ENCODE assay signal across 27 mouse cellular contexts in genomic region chr7:141550464-141550863, GRCm38 (mm10). TPM values are rescaled to one million over a fixed set of nuclear protein-coding genes. Genes with fewer than 3 reads are reported as not detected.
DNase-seq lines count a peak whose midpoint lies in the region; ATAC-seq lines count a peak whose summit lies in the region.
"Had no signal": no experiment of that assay in that cellular context is flagged by ENCODE, and none has a peak within 500 bp of the region (broad histone marks: within the 10 kb centered on the region; RNA-seq: fewer than 3 reads in every experiment).

No protein-coding gene starts in this region.

- ATAC-seq in heart, embryonic 11.5 days (replicated peaks; ENCODE audit: insufficient number of reproducible peaks, low FRiP score, low TSS enrichment): no peak
- ATAC-seq in megakaryocyte, adult 5-6 weeks (ENCODE audit: poor library complexity, severe bottlenecking): no peak
- ATAC-seq in liver, embryonic 16.5 days (ENCODE audit: low read depth): peak; percentile 41; the same call in 1 of the 2 replicates
- ATAC-seq: CD4-positive, CD25-positive, alpha-beta regulatory T cell, adult 4 months; forebrain, embryonic 16.5 days; hindbrain, embryonic 16.5 days; intestine, embryonic 15.5 days had no signal

- H3K4me1 ChIP-seq in heart, embryonic 11.5 days (ENCODE audit: control insufficient read depth, insufficient read depth, low read length): no peaks in the 10 kb centered on the region
- peaks cover 28% of the 10 kb centered on the region for H3K4me1 ChIP-seq in megakaryocyte, embryonic 14.5 days
- H3K4me1 ChIP-seq in liver, embryonic 16.5 days (ENCODE audit: control insufficient read depth, low read depth, low read length): no peaks in the 10 kb centered on the region
- H3K4me1 ChIP-seq: embryonic facial prominence, embryonic 10.5 days; forebrain, embryonic 10.5 days; intestine, embryonic 15.5 days; limb, embryonic 12.5 days; lung, embryonic 15.5 days; neural tube, embryonic 12.5 days; stomach, embryonic 15.5 days had no signal

- peak; percentile 22 for DNase-seq in heart, adult 8-10 months (ENCODE audit: low spot score)
- DNase-seq in retina, postnatal 1 day: no peak
- DNase-seq in urinary bladder, adult 18-20 months (ENCODE audit: low spot score in 2 of 2): no peak
- DNase-seq: adrenal gland, postnatal 14 days; cerebellum, adult 11 months; cerebellum, adult 9-11 months; gastrocnemius, postnatal 36 days; kidney, adult 8-10 months; kidney, postnatal 25 days; midbrain, embryonic 14.5 days; right cerebral cortex, postnatal 25 days; thymus, postnatal 25 days had no signal

- WGBS in heart, embryonic 11.5 days (ENCODE audit: insufficient replicate concordance): 63% methylated on average over 2 of the region's 2 CpGs
- 56% methylated on average over 2 of the region's 2 CpGs for WGBS in liver, embryonic 16.5 days (ENCODE audit: insufficient replicate concordance)

- no peaks in the 10 kb centered on the region for H3K27me3 ChIP-seq in heart, embryonic 11.5 days (ENCODE audit: control insufficient read depth, insufficient read depth, low read length)
- H3K27me3 ChIP-seq in megakaryocyte, embryonic 14.5 days (replicated peaks): no peaks in the 10 kb centered on the region
- H3K27me3 ChIP-seq in liver, embryonic 16.5 days (ENCODE audit: control insufficient read depth, insufficient read depth, low read depth, low read length): no peaks in the 10 kb centered on the region
- H3K27me3 ChIP-seq: intestine, embryonic 15.5 days; limb, embryonic 12.5 days; lung, embryonic 15.5 days; neural tube, embryonic 12.5 days; stomach, embryonic 15.5 days had no signal

- H3K4me2 ChIP-seq in heart, embryonic 11.5 days: no peak overlapping the region
- no peak overlapping the region for H3K4me2 ChIP-seq in liver, embryonic 16.5 days (ENCODE audit: low read depth, low read length)
- H3K4me2 ChIP-seq: intestine, embryonic 15.5 days; limb, embryonic 12.5 days; lung, embryonic 15.5 days; neural tube, embryonic 12.5 days; stomach, embryonic 15.5 days had no signal

- H3K27ac ChIP-seq in heart, embryonic 11.5 days (ENCODE audit: low read depth, low read length): no peak overlapping the region
- H3K27ac ChIP-seq in liver, embryonic 16.5 days (ENCODE audit: low read length): peak overlapping the region; percentile 45
- H3K27ac ChIP-seq: embryonic facial prominence, embryonic 10.5 days; forebrain, embryonic 10.5 days; intestine, embryonic 15.5 days; layer of hippocampus, adult 2 months; limb, embryonic 12.5 days; lung, embryonic 15.5 days; neural tube, embryonic 12.5 days; stomach, embryonic 15.5 days had no signal

- H3K4me3 ChIP-seq in heart, embryonic 11.5 days (ENCODE audit: low read depth, low read length): no peak overlapping the region
- H3K4me3 ChIP-seq in megakaryocyte, embryonic 14.5 days (replicated peaks): peak overlapping the region; percentile 40
- no peak overlapping the region for H3K4me3 ChIP-seq in liver, embryonic 16.5 days (ENCODE audit: low read depth, low read length)
- H3K4me3 ChIP-seq: embryonic facial prominence, embryonic 10.5 days; forebrain, embryonic 10.5 days; intestine, embryonic 15.5 days; layer of hippocampus, adult 2 months; limb, embryonic 12.5 days; lung, embryonic 15.5 days; neural tube, embryonic 12.5 days; stomach, embryonic 15.5 days had no signal

- H3K36me3 ChIP-seq in heart, embryonic 11.5 days (ENCODE audit: control insufficient read depth, insufficient read depth, low read length): no peaks in the 10 kb centered on the region
- no peaks in the 10 kb centered on the region for H3K36me3 ChIP-seq in megakaryocyte, embryonic 14.5 days (replicated peaks; ENCODE audit: low read length)
- no peaks in the 10 kb centered on the region for H3K36me3 ChIP-seq in liver, embryonic 16.5 days (ENCODE audit: control insufficient read depth, insufficient read depth)
- H3K36me3 ChIP-seq: embryonic facial prominence, embryonic 10.5 days; forebrain, embryonic 10.5 days; intestine, embryonic 15.5 days; limb, embryonic 12.5 days; lung, embryonic 15.5 days; neural tube, embryonic 12.5 days; stomach, embryonic 15.5 days had no signal

- no peak overlapping the region for H3K9ac ChIP-seq in heart, embryonic 11.5 days (ENCODE audit: low read depth, low read length)
- H3K9ac ChIP-seq in liver, embryonic 16.5 days (ENCODE audit: low read depth, low read length): no peak overlapping the region
- H3K9ac ChIP-seq: intestine, embryonic 15.5 days; limb, embryonic 12.5 days; lung, embryonic 15.5 days; neural tube, embryonic 12.5 days; stomach, embryonic 15.5 days had no signal

- no peaks in the 10 kb centered on the region for H3K9me3 ChIP-seq in heart, embryonic 11.5 days (replicated peaks; ENCODE audit: control insufficient read depth, low read length)
- peaks cover 7% of the 10 kb centered on the region for H3K9me3 ChIP-seq in megakaryocyte, embryonic 14.5 days
- no peaks in the 10 kb centered on the region for H3K9me3 ChIP-seq in liver, embryonic 16.5 days (replicated peaks; ENCODE audit: control insufficient read depth, low read length)
- H3K9me3 ChIP-seq: embryonic facial prominence, embryonic 10.5 days; forebrain, embryonic 10.5 days; intestine, embryonic 15.5 days; limb, embryonic 12.5 days; lung, embryonic 15.5 days; neural tube, embryonic 12.5 days; stomach, embryonic 15.5 days had no signal

RNA-seq across cellular contexts. Expression of gene Chid1, which starts 10.8 kb away (rescaled TPM):
- 10 to 100 TPM; 48.2 to 55.0 (median 50.3) TPM for total RNA-seq in heart, adult 8-10 months (2022)
- 35.0 and 46.7 TPM in 2 replicates for polyA plus RNA-seq in heart, embryonic 11.5 days (2014; fragmentation: Nextera tagmentation; extraction: Ambion mirVana)
- polyA plus RNA-seq in megakaryocyte, embryonic 14.5 days (2012; ENCODE audit: insufficient read depth, low replicate concordance): 28.4 and 49.7 TPM in 2 replicates
- total RNA-seq in megakaryocyte, adult 5-6 weeks (2015): 8.0 and 8.4 TPM in 2 replicates
- 28.3 and 43.5 TPM in 2 replicates for total RNA-seq in megakaryocyte, adult 5-6 weeks (2017)
- polyA plus RNA-seq in liver, embryonic 16.5 days (2015; fragmentation: Nextera tagmentation; extraction: Ambion mirVana): 25.3 and 26.6 TPM in 2 replicates

RNA-seq across cellular contexts. Expression of gene Ap2a2, which starts 11.5 kb away (rescaled TPM):
- 10 to 100 TPM; 55.2 to 65.5 (median 61.3) TPM for total RNA-seq in heart, adult 8-10 months (2022)
- 53.0 and 66.8 TPM in 2 replicates for polyA plus RNA-seq in heart, embryonic 11.5 days (2014; fragmentation: Nextera tagmentation; extraction: Ambion mirVana)
- polyA plus RNA-seq in megakaryocyte, embryonic 14.5 days (2012; ENCODE audit: insufficient read depth, low replicate concordance): 22.5 and 22.9 TPM in 2 replicates
- total RNA-seq in megakaryocyte, adult 5-6 weeks (2015): 42.0 and 48.3 TPM in 2 replicates
- total RNA-seq in megakaryocyte, adult 5-6 weeks (2017): 61.8 and 75.5 TPM in 2 replicates
- polyA plus RNA-seq in liver, embryonic 16.5 days (2015; fragmentation: Nextera tagmentation; extraction: Ambion mirVana): 66.7 and 70.7 TPM in 2 replicates
